Mouse (Mus musculus) limb, embryonic 10.5 days (tissue): Measurements from ENCODE around the gene Acot6. TPM values are rescaled to one million over a fixed set of nuclear protein-coding genes. Genes with fewer than 3 reads are reported as not detected.

Source experiments
- DNase-seq: peaks from one replicate; pipeline ENCODE4 v3.0.0-alpha.2; 2017; ENCODE audit warnings: low spot score
- H3K27ac ChIP-seq: fragments of 300-500 bp; sonication (generic); 2 replicates; pipeline ENCODE4 v1.5.1; 2016; ENCODE audit warnings: mild to moderate bottlenecking
- H3K27me3 ChIP-seq: fragments of 300-500 bp; sonication (generic); 2 replicates; pipeline ENCODE4 v1.6.1; 2016; ENCODE audit warnings: low read depth, mild to moderate bottlenecking; ENCODE audit not compliant: poor library complexity, severe bottlenecking
- H3K36me3 ChIP-seq: fragments of 300-500 bp; sonication (generic); 2 replicates; pipeline ENCODE4 v1.6.1; 2016; ENCODE audit warnings: mild to moderate bottlenecking, moderate library complexity
- H3K4me1 ChIP-seq: fragments of 300-500 bp; sonication (generic); 2 replicates; pipeline ENCODE4 v1.6.1; 2016
- H3K4me3 ChIP-seq: fragments of 300-500 bp; sonication (generic); 2 replicates; pipeline ENCODE4 v1.5.1; 2016; ENCODE audit warnings: mild to moderate bottlenecking, moderate library complexity
- H3K9me3 ChIP-seq: fragments of 300-500 bp; sonication (generic); replicated peaks from 2 replicates; pipeline ENCODE4 v1.6.1; 2016; ENCODE audit warnings: mild to moderate bottlenecking
- WGBS: fragments of 180-500 bp; shearing (Covaris S2); methylation state at CpG from one replicate; pipeline ENCODE4 v1.1.7; 2016; 5-methylcytosine and 5-hydroxymethylcytosine counted together
- polyA plus RNA-seq: library from polyadenylated mRNA; unstranded; fragments of >200 nt; fragmentation: Nextera tagmentation; extraction: Ambion mirVana; gene quantifications from 2 replicates; pipeline ENCODE4 v1.2.1, GENCODE M21; 2016

Acot6 gene
- polyA plus RNA-seq, 1 experiment from 2014 or later: 0.73 TPM

DNA sequence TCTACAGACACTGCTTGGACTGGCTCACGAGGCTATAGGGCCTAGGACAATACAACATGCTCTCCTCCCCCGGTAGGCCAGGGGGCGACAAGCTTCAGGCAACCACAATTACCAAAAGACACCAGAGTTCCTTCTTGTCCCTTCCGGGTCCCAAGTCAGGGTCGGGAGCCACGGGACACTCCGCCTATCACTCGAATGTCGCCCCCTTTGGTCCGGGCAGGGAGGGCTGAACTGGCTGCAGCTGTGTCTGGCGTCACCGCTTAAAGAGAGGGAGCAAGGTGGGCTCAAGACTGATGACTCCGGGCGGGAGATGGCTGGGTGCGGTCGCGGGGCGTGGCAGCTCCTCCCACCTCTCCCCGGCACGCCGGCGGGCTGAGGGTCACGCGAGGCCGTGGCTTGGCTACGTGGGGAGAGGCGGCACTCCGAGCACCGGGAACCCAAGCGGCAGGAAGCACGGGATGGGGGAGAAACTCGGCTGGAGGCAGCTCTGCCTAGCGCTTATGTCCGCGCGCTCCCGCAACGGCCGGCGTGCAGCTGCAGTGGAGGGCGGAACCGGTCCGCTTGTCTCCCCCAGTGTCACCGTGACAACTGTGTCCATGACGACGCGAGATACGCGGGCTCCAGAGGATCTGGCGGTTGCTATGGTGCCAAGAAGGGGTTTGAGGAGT is 47.6 kb downstream of the Acot6 start, which contains the start of gene Pnma1:
Gene Pnma1, minus strand, starts transcription at position 536 of the 668 bp plus-strand sequence.
- Histone ChIP-seq H3K27ac (peak within 1 kb of the TSS; percentile 63), H3K4me3 (peak within 1 kb of the TSS; percentile 65), H3K36me3 (peaks cover 46% of the 10 kb centered on the region), H3K9me3 (no peaks in the 10 kb centered on the region), H3K4me1 (peaks cover 22% of the 10 kb centered on the region), H3K27me3 (no peaks in the 10 kb centered on the region)
- DNase-seq: peak; percentile 87
- 2% methylated on average over 50 of the region's 50 CpGs for WGBS

- WGBS: 26% methylated on average over 10 of the region's 10 CpGs
- no peaks in the 10 kb centered on the region for H3K9me3 ChIP-seq
- peaks cover 22% of the 10 kb centered on the region for H3K4me1 ChIP-seq
- peaks cover 50% of the 10 kb centered on the region for H3K36me3 ChIP-seq
- peak overlapping the region; percentile 65 for H3K4me3 ChIP-seq
- H3K27ac ChIP-seq: no peak overlapping the region
- no peak for DNase-seq
- H3K27me3 ChIP-seq: no peaks in the 10 kb centered on the region
These were observed 48.2 kb downstream of the Acot6 start for GRCm38 (mm10) chr12:84148622-84149012.

DNA sequence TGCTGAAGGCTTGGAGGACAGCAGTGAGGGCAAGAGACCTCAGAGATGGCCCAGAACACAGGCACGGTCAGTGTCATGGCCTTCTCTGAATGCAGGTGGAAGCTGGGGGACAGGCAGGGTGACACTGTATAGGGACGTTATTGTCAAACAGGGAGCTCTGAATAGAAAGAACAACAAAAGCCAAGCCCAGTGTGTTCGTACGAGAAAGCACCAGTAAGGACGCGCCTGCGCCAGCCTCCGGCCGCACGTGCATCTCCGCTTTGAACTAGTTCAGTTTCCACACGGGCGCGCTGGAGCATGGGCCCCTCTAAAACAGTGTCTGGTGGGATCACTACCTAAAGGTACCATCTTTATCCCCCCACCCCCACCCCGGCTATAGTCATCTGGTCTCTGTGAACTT is 49.5 kb downstream of the Acot6 start:
- no peak overlapping the region for H3K27ac ChIP-seq
- H3K36me3 ChIP-seq: peaks cover 59% of the 10 kb centered on the region
- no peaks in the 10 kb centered on the region for H3K9me3 ChIP-seq
- no peaks in the 10 kb centered on the region for H3K27me3 ChIP-seq
- WGBS: 94% methylated on average over 15 of the region's 15 CpGs
- H3K4me3 ChIP-seq: no peak overlapping the region
- H3K4me1 ChIP-seq: peaks cover 22% of the 10 kb centered on the region
- no peak for DNase-seq

GRCm38 (mm10) chr12:84150976-84151375 is 50.5 kb downstream of the Acot6 start:
- WGBS: 80% methylated on average over 6 of the region's 6 CpGs
- Histone ChIP-seq H3K4me3 (no peak overlapping the region), H3K36me3 (peaks cover 67% of the 10 kb centered on the region), H3K27me3 (no peaks in the 10 kb centered on the region), H3K27ac (no peak overlapping the region), H3K4me1 (peaks cover 22% of the 10 kb centered on the region), H3K9me3 (no peaks in the 10 kb centered on the region)
- no peak for DNase-seq

GRCm38 (mm10) chr12:84151911-84152310 is 51.5 kb downstream of the Acot6 start:
- no peaks in the 10 kb centered on the region for H3K27me3 ChIP-seq
- no peak overlapping the region for H3K27ac ChIP-seq
- no peak for DNase-seq
- H3K4me3 ChIP-seq: no peak overlapping the region
- H3K9me3 ChIP-seq: no peaks in the 10 kb centered on the region
- peaks cover 22% of the 10 kb centered on the region for H3K4me1 ChIP-seq
- WGBS: 92% methylated on average over 10 of the region's 10 CpGs
- H3K36me3 ChIP-seq: peaks cover 73% of the 10 kb centered on the region

GRCm38 (mm10) chr12:84152352-84153190 is 52.1 kb downstream of the Acot6 start:
- Histone ChIP-seq H3K27ac (no peak overlapping the region), H3K36me3 (peaks cover 76% of the 10 kb centered on the region), H3K27me3 (no peaks in the 10 kb centered on the region), H3K9me3 (no peaks in the 10 kb centered on the region), H3K4me1 (peaks cover 22% of the 10 kb centered on the region), H3K4me3 (no peak overlapping the region)
- no peak for DNase-seq
- 58% methylated on average over 32 of the region's 32 CpGs for WGBS

GRCm38 (mm10) chr12:84153414-84153813 is 53.0 kb downstream of the Acot6 start:
- 74% methylated on average over 6 of the region's 6 CpGs for WGBS
- DNase-seq: no peak
- H3K36me3 ChIP-seq: peaks cover 84% of the 10 kb centered on the region

DNA sequence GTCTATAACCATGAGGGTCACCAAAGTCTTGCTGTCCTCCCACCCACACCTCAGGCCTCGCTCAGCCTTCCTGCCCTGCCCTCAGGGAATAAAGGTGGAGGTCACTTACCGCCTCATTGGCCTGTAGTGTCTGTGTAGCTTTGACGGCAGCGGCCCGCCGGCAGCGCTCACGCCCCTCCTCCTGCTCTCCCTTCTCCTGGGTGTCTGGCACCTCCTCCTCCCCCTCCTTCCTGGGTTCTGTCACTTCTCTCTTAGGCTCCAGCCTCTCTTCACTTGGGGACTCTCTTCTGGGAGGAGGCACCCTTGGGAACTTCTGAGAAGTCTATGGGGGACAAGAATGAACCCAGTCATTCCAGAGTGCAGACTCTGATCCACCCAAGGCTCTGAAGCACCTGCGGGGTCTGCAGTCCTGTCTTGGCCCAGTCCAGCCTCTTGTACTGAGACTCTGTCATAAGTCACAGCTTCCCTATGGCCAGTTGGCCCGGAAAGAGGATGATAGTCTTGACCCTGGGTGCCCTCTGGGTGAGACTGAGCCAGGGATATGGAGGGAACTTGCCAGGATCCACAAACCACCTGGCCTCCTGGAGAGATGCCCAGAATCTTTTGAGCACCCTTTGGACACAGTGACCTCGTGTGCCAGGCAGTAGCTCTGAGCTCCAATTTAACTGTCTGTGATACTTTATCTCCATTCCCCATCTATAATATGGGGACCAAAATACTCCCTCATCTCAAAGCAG is 54.5 kb downstream of the Acot6 start:
- no peak for DNase-seq
- no peaks in the 10 kb centered on the region for H3K9me3 ChIP-seq
- 53% methylated on average over 11 of the region's 11 CpGs for WGBS
- H3K27me3 ChIP-seq: no peaks in the 10 kb centered on the region
- H3K4me3 ChIP-seq: no peak overlapping the region
- H3K27ac ChIP-seq: no peak overlapping the region
- H3K4me1 ChIP-seq: peaks cover 6% of the 10 kb centered on the region
- H3K36me3 ChIP-seq: peaks cover 97% of the 10 kb centered on the region

More at GRCm38 (mm10) chr12:84153414-84153813, 53.0 kb downstream of the Acot6 start:
- no peak overlapping the region for H3K27ac ChIP-seq
- H3K9me3 ChIP-seq: no peaks in the 10 kb centered on the region
- peaks cover 15% of the 10 kb centered on the region for H3K4me1 ChIP-seq
- H3K4me3 ChIP-seq: no peak overlapping the region
- no peaks in the 10 kb centered on the region for H3K27me3 ChIP-seq

GRCm38 (mm10) chr12:84155523-84155871 is 55.0 kb downstream of the Acot6 start:
- Histone ChIP-seq H3K9me3 (no peaks in the 10 kb centered on the region), H3K4me3 (no peak overlapping the region), H3K27ac (no peak overlapping the region), H3K4me1 (peaks cover 5% of the 10 kb centered on the region), H3K27me3 (no peaks in the 10 kb centered on the region), H3K36me3 (peaks cover 97% of the 10 kb centered on the region)
- WGBS: 82% methylated on average over 2 of the region's 2 CpGs
- DNase-seq: no peak

GRCm38 (mm10) chr12:84156210-84156609 is 55.8 kb downstream of the Acot6 start:
- Histone ChIP-seq H3K9me3 (no peaks in the 10 kb centered on the region), H3K4me3 (no peak overlapping the region), H3K27ac (no peak overlapping the region), H3K27me3 (no peaks in the 10 kb centered on the region), H3K36me3 (peaks cover 97% of the 10 kb centered on the region), H3K4me1 (peaks cover 5% of the 10 kb centered on the region)
- DNase-seq: no peak
- 94% methylated on average over 18 of the region's 18 CpGs for WGBS

DNA sequence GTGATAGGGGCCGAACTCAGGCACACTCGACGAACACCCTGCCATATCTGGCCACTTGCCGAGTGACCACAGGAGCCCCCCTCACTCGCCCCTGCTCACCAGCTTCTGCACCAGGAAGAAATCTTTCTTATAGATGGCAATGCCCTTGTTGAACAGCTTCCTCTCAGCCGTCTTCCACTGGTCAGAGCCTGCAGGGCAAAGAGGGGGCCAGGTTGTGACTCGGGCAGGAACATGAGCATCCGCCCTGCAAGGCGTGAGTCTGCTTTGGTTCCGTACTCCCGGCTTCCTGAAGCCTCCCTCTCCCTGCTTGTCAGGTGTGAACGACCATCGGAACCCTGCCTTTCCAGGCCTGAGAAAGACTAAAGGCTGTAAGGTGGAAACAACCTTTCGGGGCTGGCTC is 57.7 kb downstream of the Acot6 start:
- no peaks in the 10 kb centered on the region for H3K27me3 ChIP-seq
- 94% methylated on average over 14 of the region's 14 CpGs for WGBS
- H3K4me1 ChIP-seq: no peaks in the 10 kb centered on the region
- H3K4me3 ChIP-seq: no peak overlapping the region
- H3K27ac ChIP-seq: no peak overlapping the region
- peaks cover 96% of the 10 kb centered on the region for H3K36me3 ChIP-seq
- no peaks in the 10 kb centered on the region for H3K9me3 ChIP-seq
- peak; percentile 28 for DNase-seq

- Histone ChIP-seq H3K27ac (no peak overlapping the region), H3K27me3 (no peaks in the 10 kb centered on the region), H3K9me3 (no peaks in the 10 kb centered on the region), H3K4me1 (peaks cover 9% of the 10 kb centered on the region), H3K4me3 (no peak overlapping the region), H3K36me3 (peaks cover 87% of the 10 kb centered on the region)
- 97% methylated on average over 8 of the region's 8 CpGs for WGBS
- DNase-seq: no peak
These were observed 60.0 kb downstream of the Acot6 start for GRCm38 (mm10) chr12:84160491-84160890.
